Mouse (Mus musculus) ovary, adult 18-20 months (tissue): Measurements from ENCODE around the gene Odf2l.
A peak's percentile ranks its signal among the peaks of the same experiment; 100 is the strongest.

Experiments used
- DNase-seq: peaks from one replicate; pipeline ENCODE4 v3.0.0; 2022; ENCODE audit warnings: low spot score, mixed read lengths

Odf2l gene

DNA sequence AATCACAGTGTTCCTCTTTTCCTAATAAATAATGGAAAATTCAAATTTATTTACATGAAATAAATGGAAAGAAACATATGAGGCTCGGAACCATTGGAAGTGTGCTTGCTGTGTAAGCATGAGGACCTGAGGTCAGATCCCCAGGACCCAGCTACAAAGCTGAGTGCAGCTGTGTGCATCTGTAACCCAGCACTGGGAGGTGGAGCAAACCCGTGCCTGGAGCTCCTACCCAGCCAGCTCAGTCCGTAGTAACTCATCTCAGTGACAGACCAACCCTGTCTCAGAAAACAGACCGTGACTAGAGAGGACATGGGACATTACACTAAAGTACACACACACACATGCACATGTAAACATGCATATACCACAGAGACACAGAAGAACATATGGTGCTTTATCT, 21.8 kb downstream of the Odf2l start:
- DNase-seq = no peak

DNA sequence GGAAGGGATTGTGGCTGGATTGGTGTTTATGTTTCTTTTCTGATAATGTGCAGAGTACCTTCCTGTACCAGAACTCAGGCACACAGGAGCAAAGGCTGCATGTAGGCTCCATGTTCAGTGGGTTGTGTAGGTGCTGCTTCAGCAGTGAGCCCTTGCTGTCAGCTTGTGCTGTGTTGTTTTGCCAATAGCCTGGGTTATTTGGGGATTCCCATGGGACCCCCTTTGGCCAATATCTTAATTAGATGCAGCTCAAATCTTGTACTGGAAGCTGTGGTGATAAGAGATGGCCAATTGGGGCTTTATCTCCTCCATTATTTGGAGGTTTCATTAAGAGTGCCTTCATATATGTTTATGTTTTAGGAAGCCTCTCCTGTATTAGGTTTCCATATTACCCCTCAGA, 24.5 kb downstream of the Odf2l start:
- no peak for DNase-seq

DNA sequence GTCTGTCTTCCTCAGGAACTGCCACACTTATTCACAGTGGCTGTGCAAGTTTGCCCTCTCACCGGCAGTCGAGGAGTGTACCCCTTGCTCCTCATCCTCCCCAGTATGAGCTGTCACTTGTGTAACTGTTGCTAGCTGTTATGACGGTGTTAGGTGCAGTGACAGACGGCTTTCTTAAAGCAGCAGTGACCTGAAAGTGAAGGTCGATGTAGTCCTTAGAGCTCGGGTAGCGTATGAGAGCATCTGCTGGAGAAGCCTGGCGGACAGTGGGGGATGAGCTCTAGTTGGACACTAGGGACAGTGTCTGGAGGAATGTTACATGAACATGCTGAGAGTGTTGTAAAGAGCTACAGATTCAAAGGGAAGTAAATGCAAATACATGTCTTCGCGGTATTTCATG, 25.5 kb downstream of the Odf2l start:
- DNase-seq = no peak

- no peak for DNase-seq
Observed at GRCm38 (mm10) chr3:145146871-145147270, 28.5 kb downstream of the Odf2l start.

GRCm38 (mm10) chr3:145147483-145147882, 29.1 kb downstream of the Odf2l start:
- DNase-seq = no peak

DNA sequence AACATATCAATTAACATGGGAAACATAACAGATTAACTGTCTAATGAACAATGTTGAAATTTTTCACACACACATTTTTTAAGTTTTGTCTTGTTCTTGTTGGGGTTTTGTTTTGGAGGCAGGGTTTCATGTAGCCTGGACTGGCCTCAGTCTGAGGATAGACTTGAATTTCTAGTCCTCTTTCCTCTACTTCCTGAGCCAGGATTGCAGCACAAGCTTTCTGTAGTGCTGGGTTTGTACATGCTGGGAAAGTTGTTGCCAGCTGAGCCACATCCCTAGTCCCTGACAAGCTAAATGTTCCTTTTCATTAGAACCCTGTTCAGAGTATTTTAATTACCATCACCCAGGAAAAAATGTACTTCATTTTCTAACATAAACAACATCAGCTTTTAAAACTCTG, 29.6 kb downstream of the Odf2l start:
- no peak for DNase-seq

DNA sequence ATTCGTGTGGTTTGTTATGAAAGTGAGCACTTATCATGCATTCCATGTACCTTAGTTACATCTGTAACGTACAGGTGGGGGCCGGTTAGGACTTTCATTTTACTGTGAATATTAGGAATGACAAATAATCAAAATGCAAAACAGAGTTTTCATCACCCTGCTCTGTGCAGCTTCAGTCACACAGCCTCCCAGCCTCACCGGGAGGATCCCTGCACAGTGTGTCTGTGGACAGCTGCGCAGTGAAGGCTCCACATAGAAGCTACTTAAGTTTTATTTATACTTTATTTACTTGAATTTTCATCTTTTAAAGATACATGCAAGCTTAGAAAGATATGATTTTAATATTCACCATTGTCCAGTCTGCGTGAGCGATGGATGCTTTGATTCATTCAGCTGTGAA, 32.7 kb downstream of the Odf2l start:
- DNase-seq = no peak

GRCm38 (mm10) chr3:145151933-145152332, 33.5 kb downstream of the Odf2l start:
- DNase-seq = no peak

GRCm38 (mm10) chr3:145156883-145157282, 38.5 kb downstream of the Odf2l start:
- DNase-seq = no peak

GRCm38 (mm10) chr3:145158441-145158840, 40.1 kb downstream of the Odf2l start:
- no peak for DNase-seq

DNA sequence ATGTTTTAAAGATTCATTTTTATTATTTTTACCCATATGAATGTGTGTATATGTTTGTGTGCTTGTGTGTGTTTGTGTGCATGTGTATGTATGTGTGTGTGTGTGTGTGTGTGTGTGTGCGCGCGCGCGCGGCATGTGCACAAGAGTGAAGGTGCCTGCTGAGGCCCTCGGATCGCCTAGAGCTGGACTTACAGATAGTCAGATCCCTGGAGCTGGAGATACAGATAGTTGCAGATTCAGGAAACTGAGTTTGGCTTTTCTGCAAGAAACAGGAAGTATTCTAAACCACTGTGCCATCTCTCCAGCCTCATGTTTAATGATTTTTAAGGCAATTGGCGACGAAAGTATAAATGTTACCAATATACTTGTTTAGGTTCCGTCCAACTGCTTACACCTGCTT, 48.4 kb downstream of the Odf2l start:
- DNase-seq = no peak

DNA sequence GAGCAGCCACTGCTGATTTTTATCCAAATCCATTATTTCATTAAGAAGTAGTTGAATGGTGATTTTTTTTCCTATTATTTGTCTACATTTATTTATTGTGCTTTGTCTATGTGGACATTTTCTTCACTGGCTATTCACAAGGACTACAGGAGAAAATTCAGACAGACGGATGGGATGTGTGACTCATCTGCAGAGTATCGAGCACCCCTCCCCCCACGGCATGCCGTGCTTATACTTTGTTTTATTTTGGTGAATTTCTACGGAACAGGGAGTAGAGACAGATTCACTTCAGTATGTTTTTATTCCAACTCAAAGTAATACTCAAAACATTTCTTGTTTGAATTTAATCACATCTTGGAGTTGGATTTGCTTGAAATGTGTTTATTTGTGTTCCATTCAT, 49.4 kb downstream of the Odf2l start:
- DNase-seq = peak; percentile 24

DNA sequence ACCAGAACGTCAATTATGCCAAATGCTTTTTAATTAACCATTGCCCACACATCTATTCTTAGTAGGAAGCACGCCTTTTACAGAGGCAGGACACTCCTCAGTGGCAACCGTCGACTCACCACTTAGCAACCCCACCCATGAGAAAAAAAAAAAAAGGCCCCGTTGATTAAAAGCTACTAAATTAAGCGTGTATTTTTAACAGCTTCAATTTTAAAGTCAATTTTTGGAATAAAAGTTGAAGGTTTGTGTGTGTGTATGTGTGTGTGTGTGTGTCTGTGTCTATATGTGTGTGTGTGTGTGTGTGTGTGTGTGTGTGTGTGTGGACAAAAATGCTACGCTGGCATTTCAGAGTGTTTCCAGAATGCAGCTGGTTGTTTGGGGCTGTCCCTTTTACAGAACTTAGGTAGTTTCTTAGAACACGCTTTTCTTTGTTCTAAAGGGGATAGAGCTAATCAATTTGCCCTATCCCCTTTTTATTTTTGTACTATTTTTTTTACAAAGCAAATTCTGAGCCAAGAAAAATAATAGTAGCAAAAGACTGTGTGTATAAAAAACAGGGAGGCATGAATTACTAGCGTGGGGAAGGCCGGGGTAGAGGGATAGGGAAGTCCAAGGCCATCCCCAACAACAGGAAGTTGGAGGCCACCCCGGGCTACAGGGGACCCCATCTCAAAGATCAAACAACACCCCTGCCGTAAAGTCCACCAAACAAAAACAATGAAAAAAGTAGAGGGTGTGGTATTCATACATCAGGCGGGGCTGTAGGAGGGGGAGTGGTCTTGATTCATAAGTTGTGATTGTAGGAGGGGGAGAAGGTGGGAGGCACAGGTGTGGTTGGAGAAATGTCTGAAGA, 50.7 kb downstream of the Odf2l start:
- no peak for DNase-seq

DNA sequence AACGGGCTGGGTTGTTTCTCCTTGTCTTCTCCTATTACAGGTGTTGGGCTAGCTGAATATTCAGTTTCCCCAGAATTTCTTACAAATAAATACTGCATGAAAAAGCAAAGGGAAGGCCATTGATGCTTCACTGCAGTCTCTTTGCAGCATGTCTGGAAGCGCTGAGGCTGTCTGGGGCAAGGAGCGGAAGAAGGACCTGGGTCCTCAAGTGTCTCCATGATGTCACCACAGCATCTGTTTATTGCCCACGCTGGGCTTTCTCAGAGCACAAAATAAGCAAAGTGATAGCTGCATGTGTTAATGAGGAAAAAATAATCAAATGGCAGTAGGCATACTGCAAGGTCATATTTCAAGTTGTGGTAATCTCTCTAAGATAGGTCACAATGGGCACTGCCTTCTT, 51.6 kb downstream of the Odf2l start:
- no peak for DNase-seq

DNA sequence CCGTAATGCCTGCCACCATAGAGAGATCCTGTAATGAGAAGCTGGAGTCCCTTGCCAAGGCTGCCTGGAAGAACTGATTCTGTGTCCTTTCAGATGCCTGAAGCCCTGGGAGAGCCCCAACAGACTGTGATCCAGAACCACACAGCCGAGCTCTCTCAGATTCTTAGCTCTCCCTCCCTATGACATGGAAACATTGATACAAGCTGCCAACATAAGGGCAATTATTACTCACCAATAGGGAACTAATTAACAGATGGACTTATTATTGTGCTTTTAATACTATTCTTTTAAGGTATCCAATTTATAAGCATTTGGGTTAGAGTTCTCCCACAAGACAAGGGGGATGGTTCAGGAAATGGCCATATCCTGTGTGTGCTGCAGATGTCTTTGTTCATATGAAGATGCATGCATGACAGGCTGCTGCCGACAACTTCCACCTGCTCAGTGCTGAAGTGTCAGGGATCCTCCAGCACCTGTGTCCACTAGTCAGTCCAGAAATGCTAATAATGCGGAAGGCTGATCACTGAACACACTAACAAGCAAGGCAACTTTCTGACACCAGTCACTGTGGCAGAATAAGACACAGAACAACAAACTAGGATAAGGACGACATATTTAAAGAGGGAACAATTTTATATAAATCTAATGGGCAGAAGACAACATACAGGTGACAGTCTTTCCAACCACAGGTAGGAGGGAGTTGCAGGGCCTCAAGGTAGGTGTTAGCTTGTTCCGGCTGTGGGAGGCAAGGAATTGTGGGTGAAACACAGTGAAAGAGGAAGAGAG, 52.4 kb downstream of the Odf2l start:
- DNase-seq = no peak

GRCm38 (mm10) chr3:145171390-145172060, 53.1 kb downstream of the Odf2l start:
- DNase-seq = no peak

GRCm38 (mm10) chr3:145184645-145185044, 66.3 kb downstream of the Odf2l start:
- no peak for DNase-seq

GRCm38 (mm10) chr3:145191972-145192371, 73.6 kb downstream of the Odf2l start:
- no peak for DNase-seq

GRCm38 (mm10) chr3:145195240-145195923, 77.0 kb downstream of the Odf2l start:
- DNase-seq = peak; percentile 13

GRCm38 (mm10) chr3:145198050-145198449, 79.7 kb downstream of the Odf2l start:
- no peak for DNase-seq
